Mouse (Mus musculus): Measurements from ENCODE around the gene Paox. TPM values are rescaled to one million over a fixed set of nuclear protein-coding genes. Genes with fewer than 3 reads are reported as not detected.
A peak's percentile ranks its signal among the peaks of the same experiment; 100 is the strongest.

The Paox gene
- 30.6 and 33.7 TPM in 2 replicates for polyA plus RNA-seq (2015; fragmentation: Nextera tagmentation; extraction: Ambion mirVana)

- peak within 1 kb of the TSS; percentile 63 for H3K4me3 ChIP-seq (replicated peaks)
- no peaks in the 10 kb centered on the region for H3K9me3 ChIP-seq
- under 1% methylated on average over 23 of the region's 23 CpGs for WGBS
- no peaks in the 10 kb centered on the region for H3K27me3 ChIP-seq (replicated peaks)
- H3K4me2 ChIP-seq = peak within 1 kb of the TSS; percentile 85
- peak; percentile 85 for ATAC-seq (ENCODE audit: insufficient read depth, low FRiP score, low read depth)
- peak within 1 kb of the TSS; percentile 88 for H3K27ac ChIP-seq
- H3K9ac ChIP-seq = peak within 1 kb of the TSS; percentile 68
- peaks cover 11% of the 10 kb centered on the region; the same call in 1 of the 2 replicates for H3K36me3 ChIP-seq
- no peaks in the 10 kb centered on the region for H3K4me1 ChIP-seq
Measured at GRCm38 (mm10) chr7:140115583-140116328, at the start of gene Paox. Gene Paox (plus strand): TSS chr7:140115799.

- WGBS = 49% methylated on average over 6 of the region's 6 CpGs
Measured at GRCm38 (mm10) chr7:140067397-140067796, 48.2 kb upstream of the Paox start.

GRCm38 (mm10) chr7:140070042-140070711 lies 45.4 kb upstream of the Paox start:
- H3K4me1 ChIP-seq = no peaks in the 10 kb centered on the region
- H3K9me3 ChIP-seq = no peaks in the 10 kb centered on the region
- no peak overlapping the region for H3K9ac ChIP-seq
- H3K4me2 ChIP-seq = peak overlapping the region; percentile 53
- H3K27ac ChIP-seq = no peak overlapping the region
- no peaks in the 10 kb centered on the region for H3K36me3 ChIP-seq
- peak overlapping the region; percentile 26 for H3K4me3 ChIP-seq (replicated peaks)
- no peak for ATAC-seq (ENCODE audit: insufficient read depth, low FRiP score, low read depth)
- peaks cover 8% of the 10 kb centered on the region for H3K27me3 ChIP-seq (replicated peaks)
- 31% methylated on average over 39 of the region's 39 CpGs for WGBS

More at GRCm38 (mm10) chr7:140067397-140067796, 48.2 kb upstream of the Paox start:
- Histone ChIP-seq H3K27ac (no peak overlapping the region), H3K4me1 (no peaks in the 10 kb centered on the region), H3K27me3 (replicated peaks) (peaks cover 26% of the 10 kb centered on the region), H3K4me3 (replicated peaks) (no peak overlapping the region), H3K36me3 (no peaks in the 10 kb centered on the region), H3K9ac (no peak overlapping the region), H3K9me3 (no peaks in the 10 kb centered on the region), H3K4me2 (no peak overlapping the region)
- no peak for ATAC-seq (ENCODE audit: insufficient read depth, low FRiP score, low read depth)

- H3K27ac ChIP-seq = no peak overlapping the region
- H3K4me3 ChIP-seq (replicated peaks) = no peak overlapping the region
- H3K9me3 ChIP-seq = no peaks in the 10 kb centered on the region
- H3K9ac ChIP-seq = no peak overlapping the region
- H3K36me3 ChIP-seq = no peaks in the 10 kb centered on the region
- WGBS = 66% methylated on average over 6 of the region's 6 CpGs
- no peak overlapping the region for H3K4me2 ChIP-seq
- 0 out of 2 replicates have a peak, but pooled peaks cover 15% of the 10 kb centered on the region for H3K4me1 ChIP-seq
- peaks cover 32% of the 10 kb centered on the region for H3K27me3 ChIP-seq (replicated peaks)
- no peak for ATAC-seq (ENCODE audit: insufficient read depth, low FRiP score, low read depth)
Measured at GRCm38 (mm10) chr7:140077698-140078097, 37.9 kb upstream of the Paox start.

GRCm38 (mm10) chr7:140078711-140079110 lies 36.9 kb upstream of the Paox start:
- 0 out of 2 replicates have a peak, but pooled peaks cover 15% of the 10 kb centered on the region for H3K4me1 ChIP-seq
- no peak overlapping the region for H3K27ac ChIP-seq
- H3K27me3 ChIP-seq (replicated peaks) = peaks cover 36% of the 10 kb centered on the region
- no peak overlapping the region for H3K4me2 ChIP-seq
- H3K9ac ChIP-seq = no peak overlapping the region
- 6% methylated on average over 5 of the region's 5 CpGs for WGBS
- H3K9me3 ChIP-seq = no peaks in the 10 kb centered on the region
- no peak for ATAC-seq (ENCODE audit: insufficient read depth, low FRiP score, low read depth)
- no peaks in the 10 kb centered on the region for H3K36me3 ChIP-seq
- H3K4me3 ChIP-seq (replicated peaks) = no peak overlapping the region

GRCm38 (mm10) chr7:140080503-140081156 lies 35.0 kb upstream of the Paox start:
- peak overlapping the region; percentile 12; the same call in 1 of the 2 replicates for H3K4me3 ChIP-seq (replicated peaks)
- H3K36me3 ChIP-seq = no peaks in the 10 kb centered on the region
- H3K9me3 ChIP-seq = no peaks in the 10 kb centered on the region
- no peak overlapping the region for H3K9ac ChIP-seq
- H3K27ac ChIP-seq = no peak overlapping the region
- ATAC-seq (ENCODE audit: insufficient read depth, low FRiP score, low read depth) = peak; percentile 47
- peaks cover 36% of the 10 kb centered on the region for H3K27me3 ChIP-seq (replicated peaks)
- 4% methylated on average over 24 of the region's 24 CpGs for WGBS
- peak overlapping the region; percentile 50 for H3K4me2 ChIP-seq
- H3K4me1 ChIP-seq = 0 out of 2 replicates have a peak, but pooled peaks cover 15% of the 10 kb centered on the region

- H3K9me3 ChIP-seq = no peaks in the 10 kb centered on the region
- no peak overlapping the region for H3K9ac ChIP-seq
- H3K4me2 ChIP-seq = peak overlapping the region; percentile 50
- H3K27ac ChIP-seq = no peak overlapping the region
- WGBS = 20% methylated on average over 20 of the region's 20 CpGs
- no peak for ATAC-seq (ENCODE audit: insufficient read depth, low FRiP score, low read depth)
- H3K4me3 ChIP-seq (replicated peaks) = no peak overlapping the region
- H3K27me3 ChIP-seq (replicated peaks) = peaks cover 36% of the 10 kb centered on the region
- 0 out of 2 replicates have a peak, but pooled peaks cover 15% of the 10 kb centered on the region for H3K4me1 ChIP-seq
- H3K36me3 ChIP-seq = no peaks in the 10 kb centered on the region
Measured at GRCm38 (mm10) chr7:140081408-140082241, 34.0 kb upstream of the Paox start.

- Histone ChIP-seq H3K27me3 (replicated peaks) (peaks cover 36% of the 10 kb centered on the region), H3K9me3 (no peaks in the 10 kb centered on the region), H3K4me2 (no peak within 1 kb of the TSS), H3K36me3 (no peaks in the 10 kb centered on the region), H3K4me3 (replicated peaks) (no peak within 1 kb of the TSS), H3K4me1 (0 out of 2 replicates have a peak, but pooled peaks cover 15% of the 10 kb centered on the region), H3K27ac (no peak within 1 kb of the TSS), H3K9ac (no peak within 1 kb of the TSS)
- ATAC-seq (ENCODE audit: insufficient read depth, low FRiP score, low read depth) = no peak
- 8% methylated on average over 18 of the region's 18 CpGs for WGBS
Measured at GRCm38 (mm10) chr7:140082242-140082678, 33.3 kb upstream of the Paox start, which contains the start of gene Caly. Gene Caly (minus strand): TSS chr7:140082548.

- Histone ChIP-seq H3K36me3 (no peaks in the 10 kb centered on the region), H3K9me3 (no peaks in the 10 kb centered on the region), H3K4me3 (replicated peaks) (no peak overlapping the region), H3K4me1 (no peaks in the 10 kb centered on the region), H3K27ac (peak overlapping the region; percentile 8; the same call in 1 of the 2 replicates), H3K9ac (no peak overlapping the region), H3K27me3 (replicated peaks) (no peaks in the 10 kb centered on the region), H3K4me2 (no peak overlapping the region)
- no peak for ATAC-seq (ENCODE audit: insufficient read depth, low FRiP score, low read depth)
- WGBS = 66% methylated on average over 10 of the region's 10 CpGs
Measured at GRCm38 (mm10) chr7:140090601-140091000, 25.0 kb upstream of the Paox start.

- Histone ChIP-seq H3K4me2 (no peak within 1 kb of the TSS), H3K4me1 (no peaks in the 10 kb centered on the region), H3K27me3 (replicated peaks) (no peaks in the 10 kb centered on the region), H3K9me3 (no peaks in the 10 kb centered on the region), H3K4me3 (replicated peaks) (no peak within 1 kb of the TSS), H3K27ac (no peak within 1 kb of the TSS), H3K9ac (no peak within 1 kb of the TSS), H3K36me3 (no peaks in the 10 kb centered on the region)
- WGBS = 63% methylated on average over 5 of the region's 5 CpGs
- ATAC-seq (ENCODE audit: insufficient read depth, low FRiP score, low read depth) = no peak
Measured at GRCm38 (mm10) chr7:140092924-140093528, 22.6 kb upstream of the Paox start, which contains the start of gene Prap1. Gene Prap1 (plus strand): TSS chr7:140093395.

All from stomach, embryonic 15.5 days (tissue).